Mouse (Mus musculus) stomach, postnatal 0 days (tissue): ENCODE measurements around the gene Phb2.

ENCODE experiments used
- CTCF ChIP-seq: IDR thresholded peaks from 2 replicates; pipeline ENCODE4 v1.5.1; 2016; ENCODE audit warnings: antibody characterized with exemption, low read depth, mild to moderate bottlenecking, moderate library complexity
- EP300 ChIP-seq: optimal IDR thresholded peaks from 2 replicates; pipeline ENCODE3; 2016; ENCODE audit warnings: antibody characterized with exemption

GRCm38 (mm10) chr6:124753861-124754260, 41.7 kb downstream of the Phb2 start:
- TF ChIP-seq CTCF (no peak), EP300 (no peak)
